Mouse (Mus musculus) heart, embryonic 13.5 days (tissue): ENCODE data around the gene Tmem116. TPM values are rescaled to one million over a fixed set of nuclear protein-coding genes. Genes with fewer than 3 reads are reported as not detected.
"Not testable (repeated sequence)": the region's sequence is repeated elsewhere in the genome, so short reads cannot be mapped to it uniquely, and the experiment has no call there.

Experiments used
- ATAC-seq: fragments of 200-750 bp; cut with Nextera tagmentation; 2 replicates; pipeline ENCODE4 v1.8.0; 2017; ENCODE audit warnings: moderate TSS enrichment; ENCODE audit not compliant: insufficient number of reproducible peaks, low FRiP score, low TSS enrichment; ENCODE audit errors: extremely low read depth
- H3K27ac ChIP-seq: fragments of 300-500 bp; sonication (generic); replicated peaks from 2 replicates; pipeline ENCODE4 v1.5.1; 2015; ENCODE audit warnings: moderate library complexity, mild to moderate bottlenecking, inconsistent platforms
- H3K27me3 ChIP-seq: fragments of 300-500 bp; sonication (generic); replicated peaks from 2 replicates; pipeline ENCODE4 v1.6.1; 2015; ENCODE audit warnings: mild to moderate bottlenecking, inconsistent platforms
- H3K36me3 ChIP-seq: fragments of 300-500 bp; sonication (generic); 2 replicates; pipeline ENCODE4 v1.6.1; 2015; ENCODE audit warnings: mild to moderate bottlenecking, inconsistent platforms
- H3K4me1 ChIP-seq: fragments of 300-500 bp; sonication (generic); 2 replicates; pipeline ENCODE4 v1.6.1; 2015; ENCODE audit warnings: inconsistent platforms
- H3K4me2 ChIP-seq: fragments of 300-500 bp; sonication (generic); 2 replicates; pipeline ENCODE4 v1.6.1; 2015; ENCODE audit warnings: inconsistent platforms, mild to moderate bottlenecking, moderate library complexity
- H3K4me3 ChIP-seq: fragments of 300-500 bp; sonication (generic); 2 replicates; pipeline ENCODE4 v1.5.1; 2015; ENCODE audit warnings: moderate library complexity, mild to moderate bottlenecking, inconsistent platforms
- H3K9ac ChIP-seq: fragments of 300-500 bp; sonication (generic); 2 replicates; pipeline ENCODE4 v1.6.1; 2015; ENCODE audit warnings: inconsistent platforms, mild to moderate bottlenecking, moderate library complexity
- H3K9me3 ChIP-seq: fragments of 300-500 bp; sonication (generic); 2 replicates; pipeline ENCODE4 v1.6.1; 2016; ENCODE audit warnings: inconsistent platforms
- WGBS: fragments of 180-500 bp; shearing (Covaris S2); methylation state at CpG from one replicate; pipeline ENCODE4 v1.1.7; 2015; ENCODE audit warnings: mixed read lengths; 5-methylcytosine and 5-hydroxymethylcytosine counted together
- polyA plus RNA-seq: library from polyadenylated mRNA; unstranded; fragments of >200 nt; fragmentation: Nextera tagmentation; extraction: Ambion mirVana; gene quantifications from 2 replicates; pipeline ENCODE4 v1.2.1, GENCODE M21; 2015

Tmem116 gene
- polyA plus RNA-seq, 1 experiment from 2014 or later = 3.9 TPM

GRCm38 (mm10) chr5:121506846-121507245, 55.2 kb downstream of the Tmem116 start:
- Histone ChIP-seq H3K27ac (no peak overlapping the region), H3K9ac (no peak overlapping the region), H3K36me3 (no peaks in the 10 kb centered on the region), H3K4me1 (peaks cover 6% of the 10 kb centered on the region; the same call in 1 of the 2 replicates), H3K27me3 (no peaks in the 10 kb centered on the region), H3K4me3 (no peak overlapping the region), H3K4me2 (no peak overlapping the region), H3K9me3 (no peaks in the 10 kb centered on the region)
- 76% methylated on average over 1 of the region's 1 CpGs for WGBS
- ATAC-seq = no peak

GRCm38 (mm10) chr5:121510009-121510408, 58.3 kb downstream of the Tmem116 start:
- H3K27me3 ChIP-seq = no peaks in the 10 kb centered on the region

DNA sequence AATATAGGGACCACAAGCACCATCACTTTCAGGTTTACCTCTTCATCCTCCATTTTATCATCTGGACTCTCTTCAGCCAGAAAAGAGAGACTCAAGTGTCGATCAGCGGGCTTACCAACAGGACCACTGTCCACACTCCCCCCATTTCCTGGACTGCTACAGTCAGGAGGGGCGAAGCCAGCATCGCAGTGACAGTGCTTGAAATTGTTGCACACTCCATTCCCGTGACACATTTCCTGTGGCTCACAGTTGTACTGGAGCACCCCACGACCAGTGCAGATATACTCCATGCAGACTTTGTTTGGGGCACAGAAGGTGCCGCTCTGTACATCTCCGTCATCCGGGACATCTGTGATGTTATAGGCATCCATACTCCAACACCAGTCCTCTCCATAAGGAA, 67.3 kb downstream of the Tmem116 start:
- WGBS = 86% methylated on average over 9 of the region's 9 CpGs
- Histone ChIP-seq H3K9me3 (no peaks in the 10 kb centered on the region), H3K36me3 (peaks cover 53% of the 10 kb centered on the region), H3K27ac (no peak overlapping the region), H3K4me3 (no peak overlapping the region), H3K9ac (no peak overlapping the region), H3K27me3 (no peaks in the 10 kb centered on the region), H3K4me1 (no peaks in the 10 kb centered on the region), H3K4me2 (no peak overlapping the region)
- no peak for ATAC-seq

More at GRCm38 (mm10) chr5:121510009-121510408, 58.3 kb downstream of the Tmem116 start:
- no peak overlapping the region for H3K4me2 ChIP-seq
- 79% methylated on average over 7 of the region's 7 CpGs for WGBS
- H3K4me3 ChIP-seq = no peak overlapping the region
- peaks cover 6% of the 10 kb centered on the region; the same call in 1 of the 2 replicates for H3K4me1 ChIP-seq
- H3K9me3 ChIP-seq = no peaks in the 10 kb centered on the region
- no peaks in the 10 kb centered on the region for H3K36me3 ChIP-seq
- H3K9ac ChIP-seq = no peak overlapping the region
- ATAC-seq = no peak
- H3K27ac ChIP-seq = no peak overlapping the region

- H3K9ac ChIP-seq, H3K4me3 ChIP-seq, H3K9me3 ChIP-seq, ATAC-seq, H3K27ac ChIP-seq, H3K27me3 ChIP-seq, H3K4me2 ChIP-seq, H3K4me1 ChIP-seq: not testable (repeated sequence)
- H3K36me3 ChIP-seq = peaks cover 60% of the 10 kb centered on the region
- WGBS = 85% methylated on average over 11 of the region's 17 CpGs
Measured at GRCm38 (mm10) chr5:121519758-121520157, 68.1 kb downstream of the Tmem116 start.

GRCm38 (mm10) chr5:121525774-121526450, 74.2 kb downstream of the Tmem116 start:
- Histone ChIP-seq H3K9me3 (no peaks in the 10 kb centered on the region), H3K4me1 (no peaks in the 10 kb centered on the region), H3K4me3 (no peak overlapping the region), H3K27ac (no peak overlapping the region), H3K36me3 (peaks cover 89% of the 10 kb centered on the region), H3K27me3 (no peaks in the 10 kb centered on the region), H3K4me2 (no peak overlapping the region), H3K9ac (no peak overlapping the region)
- ATAC-seq = no peak
- 69% methylated on average over 14 of the region's 14 CpGs for WGBS

DNA sequence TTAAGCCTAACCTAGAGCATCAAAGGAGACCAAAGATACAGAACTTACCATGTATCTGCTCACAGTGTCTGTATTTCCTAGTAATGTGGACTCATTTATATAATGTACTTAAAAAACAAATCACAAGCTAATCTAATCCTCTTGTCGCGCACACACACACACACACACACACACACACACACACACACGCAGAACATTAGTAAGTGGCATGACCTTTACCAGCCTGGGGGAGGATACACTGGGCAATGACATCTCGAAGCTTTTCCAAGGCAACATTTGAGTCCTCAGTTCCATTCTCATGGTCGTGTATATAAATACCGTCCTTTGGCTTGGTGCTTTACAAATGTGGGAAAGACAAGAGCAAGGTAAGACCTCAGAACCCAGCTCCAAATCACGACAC, 74.8 kb downstream of the Tmem116 start:
- Histone ChIP-seq H3K4me2 (no peak overlapping the region), H3K27me3 (no peaks in the 10 kb centered on the region), H3K36me3 (peaks cover 89% of the 10 kb centered on the region), H3K27ac (no peak overlapping the region), H3K4me1 (no peaks in the 10 kb centered on the region), H3K4me3 (no peak overlapping the region), H3K9me3 (no peaks in the 10 kb centered on the region), H3K9ac (no peak overlapping the region)
- 79% methylated on average over 7 of the region's 7 CpGs for WGBS
- no peak for ATAC-seq

GRCm38 (mm10) chr5:121526961-121527360, 75.3 kb downstream of the Tmem116 start:
- Histone ChIP-seq H3K27me3 (no peaks in the 10 kb centered on the region), H3K9ac (no peak overlapping the region), H3K9me3 (no peaks in the 10 kb centered on the region), H3K27ac (no peak overlapping the region), H3K4me3 (no peak overlapping the region), H3K36me3 (peaks cover 89% of the 10 kb centered on the region), H3K4me1 (no peaks in the 10 kb centered on the region), H3K4me2 (no peak overlapping the region)
- WGBS = 60% methylated on average over 8 of the region's 8 CpGs
- ATAC-seq = no peak

DNA sequence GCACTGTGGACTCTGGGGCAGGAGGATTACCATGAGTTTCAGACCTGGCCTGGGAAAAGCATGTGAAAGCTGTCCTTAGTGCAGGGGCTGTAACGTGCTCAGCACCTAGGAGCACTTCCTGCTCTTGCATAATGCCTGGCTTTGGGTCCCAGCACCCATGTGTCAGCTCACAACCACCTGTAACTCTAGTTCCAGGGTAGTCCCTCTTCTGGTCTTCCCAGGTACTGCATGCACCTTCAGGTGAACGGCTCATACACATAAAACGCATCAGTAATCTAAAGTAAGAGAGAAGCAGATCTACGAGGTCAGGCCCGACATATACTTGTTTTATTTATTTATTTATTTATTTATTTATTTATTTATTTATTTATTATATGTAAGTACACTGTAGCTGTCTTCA, 82.8 kb downstream of the Tmem116 start:
- no peak overlapping the region for H3K4me3 ChIP-seq
- no peak for ATAC-seq
- peaks cover 5% of the 10 kb centered on the region for H3K4me1 ChIP-seq
- no peak overlapping the region for H3K27ac ChIP-seq
- no peak overlapping the region for H3K9ac ChIP-seq
- peaks cover 89% of the 10 kb centered on the region for H3K36me3 ChIP-seq
- no peaks in the 10 kb centered on the region for H3K9me3 ChIP-seq
- no peak overlapping the region for H3K4me2 ChIP-seq
- no peaks in the 10 kb centered on the region for H3K27me3 ChIP-seq
- WGBS = 92% methylated on average over 5 of the region's 5 CpGs

- H3K4me3 ChIP-seq = no peak overlapping the region
Measured at GRCm38 (mm10) chr5:121535116-121535515, 83.4 kb downstream of the Tmem116 start.

DNA sequence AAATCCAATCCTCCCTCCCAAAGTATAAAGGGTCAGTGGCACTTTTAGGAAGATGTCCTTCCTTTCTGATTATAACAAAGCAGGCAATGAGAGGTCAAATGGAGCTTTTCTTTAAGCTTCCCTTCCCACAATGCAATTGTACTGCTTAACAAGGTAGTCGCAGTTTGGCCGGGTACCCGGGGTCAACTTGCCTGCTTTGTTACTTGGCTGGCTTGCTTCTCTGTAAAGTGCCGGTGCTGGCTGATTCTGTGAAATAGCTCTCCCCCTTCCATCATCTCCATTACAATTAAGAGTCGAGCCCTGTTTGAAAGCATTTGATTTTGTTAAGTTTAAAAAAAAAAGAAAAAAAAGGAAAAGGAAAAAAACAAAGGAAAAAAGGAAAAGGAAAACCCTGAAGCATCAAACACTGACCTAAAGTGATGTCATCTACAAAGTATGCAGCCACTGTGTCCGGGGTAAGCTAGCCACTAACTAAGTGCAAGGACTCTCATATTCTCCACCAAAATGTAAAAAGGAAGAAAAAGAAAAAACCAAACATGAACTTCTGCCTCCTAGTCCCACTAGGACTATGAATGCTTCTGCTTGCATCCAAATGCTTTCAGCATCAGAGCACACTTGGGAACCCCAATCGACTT, 85.3 kb downstream of the Tmem116 start:
- ATAC-seq = no peak
- Histone ChIP-seq H3K9me3 (no peaks in the 10 kb centered on the region), H3K27me3 (no peaks in the 10 kb centered on the region), H3K4me1 (peaks cover 5% of the 10 kb centered on the region), H3K9ac (no peak overlapping the region), H3K36me3 (peaks cover 66% of the 10 kb centered on the region), H3K4me3 (no peak overlapping the region), H3K4me2 (no peak overlapping the region), H3K27ac (no peak overlapping the region)
- 62% methylated on average over 7 of the region's 7 CpGs for WGBS

More at GRCm38 (mm10) chr5:121535116-121535515, 83.4 kb downstream of the Tmem116 start:
- H3K27ac ChIP-seq = no peak overlapping the region
- H3K4me1 ChIP-seq = peaks cover 5% of the 10 kb centered on the region
- ATAC-seq = no peak
- H3K9ac ChIP-seq = no peak overlapping the region
- 93% methylated on average over 3 of the region's 3 CpGs for WGBS
- no peaks in the 10 kb centered on the region for H3K9me3 ChIP-seq
- no peak overlapping the region for H3K4me2 ChIP-seq
- no peaks in the 10 kb centered on the region for H3K27me3 ChIP-seq
- peaks cover 83% of the 10 kb centered on the region for H3K36me3 ChIP-seq

GRCm38 (mm10) chr5:121537588-121537987, 85.9 kb downstream of the Tmem116 start:
- Histone ChIP-seq H3K9me3 (no peaks in the 10 kb centered on the region), H3K27ac (no peak overlapping the region; the same call in 1 of the 2 replicates), H3K27me3 (no peaks in the 10 kb centered on the region), H3K4me1 (peaks cover 10% of the 10 kb centered on the region), H3K9ac (no peak overlapping the region), H3K4me2 (no peak overlapping the region), H3K4me3 (no peak overlapping the region), H3K36me3 (peaks cover 61% of the 10 kb centered on the region)
- 71% methylated on average over 2 of the region's 2 CpGs for WGBS
- no peak for ATAC-seq

DNA sequence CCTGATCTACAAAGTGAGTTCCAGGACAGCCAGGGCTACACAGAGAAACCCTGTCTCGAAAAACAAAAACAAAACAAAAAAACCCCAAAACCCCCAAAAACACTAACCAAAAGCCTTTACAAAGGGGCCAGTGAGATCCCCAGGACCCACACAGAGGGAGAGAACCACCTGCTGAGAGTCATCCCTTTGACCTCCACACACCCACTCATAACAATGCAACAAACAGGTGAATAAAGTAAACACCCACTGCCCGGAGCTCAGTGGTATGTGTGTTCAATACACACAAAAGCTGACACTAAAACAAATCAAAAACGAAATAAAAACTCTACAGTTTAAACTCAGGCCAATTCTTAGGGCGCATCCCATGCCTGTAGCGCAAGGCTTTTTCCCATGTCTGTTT, 88.4 kb downstream of the Tmem116 start:
- Histone ChIP-seq H3K9me3 (no peaks in the 10 kb centered on the region), H3K36me3 (peaks cover 37% of the 10 kb centered on the region), H3K9ac (no peak overlapping the region), H3K4me2 (no peak overlapping the region), H3K4me1 (peaks cover 29% of the 10 kb centered on the region), H3K27me3 (no peaks in the 10 kb centered on the region), H3K4me3 (no peak overlapping the region), H3K27ac (no peak overlapping the region)
- WGBS = 90% methylated on average over 5 of the region's 5 CpGs
- ATAC-seq = no peak
